Comparison of ENCODE assay signal across 14 mouse cellular contexts in genomic region chr19:4135963-4136345, GRCm38 (mm10). TPM values are rescaled to one million over a fixed set of nuclear protein-coding genes. Genes with fewer than 3 reads are reported as not detected.
DNase-seq lines count a peak whose midpoint lies in the region; ATAC-seq and TF ChIP-seq lines count a peak whose summit lies in the region.
"Not testable (repeated sequence)": the region's sequence is repeated elsewhere in the genome, so short reads cannot be mapped to it uniquely, and the experiment has no call there.
"Had no signal": no experiment of that assay in that cellular context is flagged by ENCODE, and none has a peak within 500 bp of the region (broad histone marks: within the 10 kb centered on the region; RNA-seq: fewer than 3 reads in every experiment).

No protein-coding gene starts in this region.

- H3K4me1 ChIP-seq in ES-E14 (ENCODE audit: control insufficient read depth in 2 of 2, insufficient read depth in 2 of 2, low read length in 2 of 2, poor library complexity in 1 of 2) = peaks cover 4 to 13% of the 10 kb centered on the region in 2 experiments; a peak in 3 of 4 replicates
- peaks cover 25% of the 10 kb centered on the region for H3K4me1 ChIP-seq in bone marrow macrophage, adult 2 months (ENCODE audit: control insufficient read depth, insufficient read depth, low read length)
- H3K4me1 ChIP-seq in liver, adult 2 months (ENCODE audit: control insufficient read depth, insufficient read depth, low read length) = not testable (repeated sequence)

- peak overlapping the region; percentile 9 for H3K27ac ChIP-seq in ES-E14 (ENCODE audit: insufficient read depth, low read depth, low read length, poor library complexity, severe bottlenecking)
- H3K27ac ChIP-seq in bone marrow macrophage, adult 2 months (ENCODE audit: insufficient read depth, low read depth, low read length) = not testable (repeated sequence)
- peak overlapping the region; percentile 47 for H3K27ac ChIP-seq in liver, adult 2 months (replicated peaks; ENCODE audit: insufficient read depth, low read depth, low read length)

- peaks cover 15% of the 10 kb centered on the region; the same call in 1 of the 2 replicates for H3K36me3 ChIP-seq in ES-E14 (ENCODE audit: control insufficient read depth, insufficient read depth, low read length, poor library complexity, severe bottlenecking)
- H3K36me3 ChIP-seq in liver, adult 2 months (ENCODE audit: control insufficient read depth, insufficient read depth, low read length) = not testable (repeated sequence)
- H3K36me3 ChIP-seq in splenic B cell, adult 2 months (ENCODE audit: control insufficient read depth, insufficient read depth, low read length, poor library complexity, severe bottlenecking) = peaks cover 11% of the 10 kb centered on the region

- in situ Hi-C loops in ES-E14 (cut with MboI; ENCODE audit: low sequenced_read_pairs in 2 of 2, unreplicated experiment in 2 of 2) = not testable (repeated sequence)

- not testable (repeated sequence) for H3K79me2 ChIP-seq in liver, adult 2 months (ENCODE audit: control insufficient read depth, insufficient read depth, low read length)

- peak; percentile 77 for ATAC-seq in erythroid progenitor cell, adult 5-6 weeks (replicated peaks; ENCODE audit: low FRiP score, poor library complexity, severe bottlenecking)
- ATAC-seq in megakaryocyte, adult 5-6 weeks (ENCODE audit: poor library complexity, severe bottlenecking) = peak; percentile 94

- H3K27me3 ChIP-seq in liver, adult 2 months (ENCODE audit: control insufficient read depth, insufficient read depth, low read length); splenic B cell, adult 2 months (ENCODE audit: control insufficient read depth, insufficient read depth, low read length, poor library complexity, severe bottlenecking): not testable (repeated sequence)

- DNase-seq in 416B (ENCODE audit: low read depth) (peak; percentile 58), ES-E14 (ENCODE audit: low read depth, low spot score) (peak; percentile 36)
- peak; percentile 76 for DNase-seq in induced T-regulatory cell, adult 2 months (ENCODE audit: low read depth)
- DNase-seq in liver, adult 2 months (ENCODE audit: extremely low read depth, low read depth, low spot score) = not testable (repeated sequence)
- peak; percentile 48 for DNase-seq in splenic B cell, adult 2 months (ENCODE audit: low read depth, low spot score)

- WGBS in liver, adult 2 months = 25% methylated on average over 8 of the region's 8 CpGs

- peak; percentile 24; the same call in 1 of the 2 replicates for TF ChIP-seq CTCF in bone marrow macrophage, adult 2 months (IDR thresholded peaks at IDR 0.05; ENCODE audit: low read depth, low read length)
- peak; percentile 37; the same call in 1 of the 2 replicates for TF ChIP-seq CTCF in liver, adult 2 months (IDR thresholded peaks at IDR 0.05; ENCODE audit: low read depth, low read length)

- not testable (repeated sequence) for H3K9me3 ChIP-seq in ES-E14 (ENCODE audit: control insufficient read depth, insufficient read depth, low read depth, low read length)

- not testable (repeated sequence) for H3K4me3 ChIP-seq in ES-E14 (ENCODE audit: insufficient read depth in 1 of 2, low read depth in 1 of 2, low read length in 2 of 2, poor library complexity in 1 of 2, severe bottlenecking in 1 of 2); bone marrow macrophage, adult 2 months (ENCODE audit: insufficient read depth, low read length); liver, adult 2 months (ENCODE audit: insufficient read depth, low read depth, low read length)

- TF ChIP-seq POLR2A in bone marrow macrophage, adult 2 months (IDR thresholded peaks at IDR 0.05; ENCODE audit: borderline replicate concordance, low read depth, low read length); liver, adult 2 months (IDR thresholded peaks at IDR 0.05; ENCODE audit: extremely low read depth, insufficient read depth, low read length): not testable (repeated sequence)

- not testable (repeated sequence) for H3K9ac ChIP-seq in ES-E14 (ENCODE audit: insufficient read depth, low read depth, low read length, poor library complexity, severe bottlenecking); liver, adult 2 months (ENCODE audit: low read depth, low read length)

RNA-seq across cellular contexts. Expression of gene Gpr152, which starts 3.6 kb away (rescaled TPM):
- 0.13 and 0.26 TPM in 2 replicates for total RNA-seq in ES-E14 (2012; rRNA removed)
- not detected in 2 replicates for polyA plus RNA-seq in bone marrow macrophage, adult 2 months (2012; ENCODE audit: insufficient read depth, insufficient read length, missing spikeins)
- total RNA-seq in erythroid progenitor cell, adult 5-6 weeks (2015; ENCODE audit: low replicate concordance) = 1.1 TPM in 1 of 2 replicates, not detected in the other
- not detected in 2 replicates for total RNA-seq in erythroid progenitor cell, adult 5-6 weeks (2017; ENCODE audit: low replicate concordance)
- not detected in 2 replicates for total RNA-seq in liver, adult 2 months (2014; rRNA removed)
- 0.02 TPM in 2 replicates for polyA plus RNA-seq in liver, adult 2 months (2012; rRNA removed)
- not detected in 2 replicates for total RNA-seq in megakaryocyte, adult 5-6 weeks (2015)
- not detected in 2 replicates for total RNA-seq in megakaryocyte, adult 5-6 weeks (2017)
- total RNA-seq: gastrocnemius, postnatal 4 days; heart, postnatal 10 days had no signal
- polyA plus RNA-seq: G1E; hindbrain, embryonic 16.5 days; limb, embryonic 11.5 days; neural tube, embryonic 14.5 days had no signal

RNA-seq across cellular contexts. Expression of gene Cabp4, which starts 7.9 kb away (rescaled TPM):
- 1.3 and 1.8 TPM in 2 replicates for total RNA-seq in ES-E14 (2012; rRNA removed)
- polyA plus RNA-seq in bone marrow macrophage, adult 2 months (2012; ENCODE audit: insufficient read depth, insufficient read length, missing spikeins) = not detected in 2 replicates
- total RNA-seq in erythroid progenitor cell, adult 5-6 weeks (2015; ENCODE audit: low replicate concordance) = not detected in 2 replicates
- total RNA-seq in erythroid progenitor cell, adult 5-6 weeks (2017; ENCODE audit: low replicate concordance) = not detected in 2 replicates
- total RNA-seq in liver, adult 2 months (2014; rRNA removed) = 0.37 TPM in 1 of 2 replicates, not detected in the other
- not detected in 2 replicates for polyA plus RNA-seq in liver, adult 2 months (2012; rRNA removed)
- 0.14 and 0.22 TPM in 2 replicates for total RNA-seq in megakaryocyte, adult 5-6 weeks (2015)
- total RNA-seq in megakaryocyte, adult 5-6 weeks (2017) = not detected in 2 replicates
- total RNA-seq: gastrocnemius, postnatal 4 days; heart, postnatal 10 days had no signal
- polyA plus RNA-seq: limb, embryonic 11.5 days had no signal

RNA-seq across cellular contexts. Expression of gene Aip, which starts 10.3 kb away (rescaled TPM):
- total RNA-seq in ES-E14 (2012; rRNA removed) = 26.9 and 27.9 TPM in 2 replicates
- polyA plus RNA-seq in bone marrow macrophage, adult 2 months (2012; ENCODE audit: insufficient read depth, insufficient read length, missing spikeins) = 75.1 and 75.6 TPM in 2 replicates
- 33.5 and 72.1 TPM in 2 replicates for total RNA-seq in erythroid progenitor cell, adult 5-6 weeks (2015; ENCODE audit: low replicate concordance)
- total RNA-seq in erythroid progenitor cell, adult 5-6 weeks (2017; ENCODE audit: low replicate concordance) = 41.2 and 41.8 TPM in 2 replicates
- total RNA-seq in liver, adult 2 months (2014; rRNA removed) = 16.5 and 20.1 TPM in 2 replicates
- 30.0 and 33.5 TPM in 2 replicates for polyA plus RNA-seq in liver, adult 2 months (2012; rRNA removed)
- total RNA-seq in megakaryocyte, adult 5-6 weeks (2015) = 111 and 139 TPM in 2 replicates
- total RNA-seq in megakaryocyte, adult 5-6 weeks (2017) = 72.5 and 76.7 TPM in 2 replicates

RNA-seq across cellular contexts. Expression of gene Coro1b, which starts 12.5 kb away (rescaled TPM):
- total RNA-seq in ES-E14 (2012; rRNA removed) = 73.8 and 85.3 TPM in 2 replicates
- polyA plus RNA-seq in bone marrow macrophage, adult 2 months (2012; ENCODE audit: insufficient read depth, insufficient read length, missing spikeins) = 276 and 314 TPM in 2 replicates
- 68.3 and 83.3 TPM in 2 replicates for total RNA-seq in erythroid progenitor cell, adult 5-6 weeks (2015; ENCODE audit: low replicate concordance)
- 8.5 and 48.9 TPM in 2 replicates for total RNA-seq in erythroid progenitor cell, adult 5-6 weeks (2017; ENCODE audit: low replicate concordance)
- 66.1 and 72.6 TPM in 2 replicates for total RNA-seq in liver, adult 2 months (2014; rRNA removed)
- 109 and 114 TPM in 2 replicates for polyA plus RNA-seq in liver, adult 2 months (2012; rRNA removed)
- 279 and 345 TPM in 2 replicates for total RNA-seq in megakaryocyte, adult 5-6 weeks (2015)
- 142 and 161 TPM in 2 replicates for total RNA-seq in megakaryocyte, adult 5-6 weeks (2017)

RNA-seq across cellular contexts. Expression of gene Ptprcap, which starts 17.4 kb away (rescaled TPM):
- 9.5 and 15.1 TPM in 2 replicates for total RNA-seq in ES-E14 (2012; rRNA removed)
- 0.87 and 2.3 TPM in 2 replicates for polyA plus RNA-seq in bone marrow macrophage, adult 2 months (2012; ENCODE audit: insufficient read depth, insufficient read length, missing spikeins)
- total RNA-seq in erythroid progenitor cell, adult 5-6 weeks (2015; ENCODE audit: low replicate concordance) = 66.3 and 73.4 TPM in 2 replicates
- total RNA-seq in erythroid progenitor cell, adult 5-6 weeks (2017; ENCODE audit: low replicate concordance) = 14.4 and 38.8 TPM in 2 replicates
- 1.7 and 4.1 TPM in 2 replicates for total RNA-seq in liver, adult 2 months (2014; rRNA removed)
- polyA plus RNA-seq in liver, adult 2 months (2012; rRNA removed) = 6.9 and 8.2 TPM in 2 replicates
- 30.5 and 42.1 TPM in 2 replicates for total RNA-seq in megakaryocyte, adult 5-6 weeks (2015)
- 43.9 and 44.8 TPM in 2 replicates for total RNA-seq in megakaryocyte, adult 5-6 weeks (2017)
